Mouse (Mus musculus) thymus, adult 18-20 months (tissue): ENCODE results near the gene 9230102O04Rik.
A peak's percentile ranks its signal among the peaks of the same experiment; 100 is the strongest.

Source experiments
- DNase-seq, 2 experiments: peaks; one replicate each; pipeline ENCODE4 v3.0.0; 2022; ENCODE audit warnings: mixed read lengths in 2 of 2

Gene 9230102O04Rik

GRCm38 (mm10) chr2:9888913-9889650 is at the start of gene 9230102O04Rik:
Gene 9230102O04Rik (minus strand): TSS chr2:9889540.
- DNase-seq = peak in 1 of 2 experiments; percentile 49

GRCm38 (mm10) chr2:9935965-9936364 is 46.6 kb upstream of the 9230102O04Rik start:
- no peak for DNase-seq

GRCm38 (mm10) chr2:9926905-9927283 is 37.6 kb upstream of the 9230102O04Rik start:
- DNase-seq = no peak

- DNase-seq = no peak
Observed at GRCm38 (mm10) chr2:9926194-9926904, 37.0 kb upstream of the 9230102O04Rik start.

- no peak for DNase-seq
Observed at GRCm38 (mm10) chr2:9918691-9919471, 29.5 kb upstream of the 9230102O04Rik start.

GRCm38 (mm10) chr2:9917602-9918001 is 28.3 kb upstream of the 9230102O04Rik start:
- DNase-seq = no peak

GRCm38 (mm10) chr2:9905995-9906394 is 16.7 kb upstream of the 9230102O04Rik start:
- no peak for DNase-seq

GRCm38 (mm10) chr2:9903854-9904560 is 14.7 kb upstream of the 9230102O04Rik start:
- no peak for DNase-seq

- no peak for DNase-seq
Observed at GRCm38 (mm10) chr2:9897846-9898245, 8.5 kb upstream of the 9230102O04Rik start.

GRCm38 (mm10) chr2:9896097-9896770 is 6.9 kb upstream of the 9230102O04Rik start:
- no peak for DNase-seq

GRCm38 (mm10) chr2:9894836-9895593 is 5.7 kb upstream of the 9230102O04Rik start:
- DNase-seq = no peak

- DNase-seq = no peak
Observed at GRCm38 (mm10) chr2:9893272-9893953, 4.1 kb upstream of the 9230102O04Rik start.

GRCm38 (mm10) chr2:9892541-9892940 is 3.2 kb upstream of the 9230102O04Rik start:
- DNase-seq = no peak

- DNase-seq = no peak
Observed at GRCm38 (mm10) chr2:9890906-9891305, 1.6 kb upstream of the 9230102O04Rik start.

- DNase-seq = no peak
Observed at GRCm38 (mm10) chr2:9890251-9890650, 911 bp upstream of the 9230102O04Rik start.

- no peak for DNase-seq
Observed at GRCm38 (mm10) chr2:9889651-9890183, 377 bp upstream of the 9230102O04Rik start, which contains the start of gene Gata3. Gene Gata3 (minus strand): TSS chr2:9890034.

GRCm38 (mm10) chr2:9887636-9888035 is 1.7 kb downstream of the 9230102O04Rik start:
- no peak for DNase-seq

- DNase-seq = no peak
Observed at GRCm38 (mm10) chr2:9886921-9887610, 2.3 kb downstream of the 9230102O04Rik start.

- no peak for DNase-seq
Observed at GRCm38 (mm10) chr2:9886031-9886430, 3.3 kb downstream of the 9230102O04Rik start.
